In genomic region chr13:42258422-42258821, GRCm38 (mm10) we compare ENCODE assay signal across 11 mouse cellular contexts. TPM values are rescaled to one million over a fixed set of nuclear protein-coding genes. Genes with fewer than 3 reads are reported as not detected.
DNase-seq lines count a peak whose midpoint lies in the region; ATAC-seq and TF ChIP-seq lines count a peak whose summit lies in the region.
"Had no signal": no experiment of that assay in that cellular context is flagged by ENCODE, and none has a peak within 500 bp of the region (broad histone marks: within the 10 kb centered on the region; RNA-seq: fewer than 3 reads in every experiment).

No protein-coding gene starts in this region.

- no peak for ATAC-seq in lung, postnatal 0 days
- ATAC-seq in hematopoietic stem cell, adult 5-6 weeks (replicated peaks in 1 of 2; ENCODE audit: insufficient read depth in 1 of 2, low FRiP score in 2 of 2, low TSS enrichment in 1 of 2, low read depth in 1 of 2, poor library complexity in 2 of 2, severe bottlenecking in 2 of 2), result peak; percentile 80 to 83
- ATAC-seq in hindbrain, embryonic 11.5 days (ENCODE audit: low FRiP score), result no peak
- ATAC-seq: Patski had no signal

- 67% methylated on average over 5 of the region's 5 CpGs for WGBS in lung, postnatal 0 days
- 87% methylated on average over 5 of the region's 5 CpGs for WGBS in hindbrain, embryonic 11.5 days
- WGBS in limb, embryonic 10.5 days, result 90% methylated on average over 5 of the region's 5 CpGs

- no peak for TF ChIP-seq CTCF in lung, postnatal 0 days (IDR thresholded peaks at IDR 0.05)

- H3K9me3 ChIP-seq in lung, postnatal 0 days (ENCODE audit: low read length), result no peaks in the 10 kb centered on the region
- no peaks in the 10 kb centered on the region for H3K9me3 ChIP-seq in hindbrain, embryonic 11.5 days (ENCODE audit: control insufficient read depth, low read length)
- H3K9me3 ChIP-seq in limb, embryonic 10.5 days (replicated peaks), result no peaks in the 10 kb centered on the region
- H3K9me3 ChIP-seq: embryonic facial prominence, embryonic 12.5 days; neural tube, embryonic 13.5 days had no signal

- no peaks in the 10 kb centered on the region for H3K27me3 ChIP-seq in lung, postnatal 0 days (replicated peaks; ENCODE audit: insufficient read depth, low read length)
- no peaks in the 10 kb centered on the region for H3K27me3 ChIP-seq in hindbrain, embryonic 11.5 days (ENCODE audit: control insufficient read depth, insufficient read depth, low read length)
- H3K27me3 ChIP-seq in limb, embryonic 10.5 days (ENCODE audit: low read depth, poor library complexity, severe bottlenecking), result no peaks in the 10 kb centered on the region
- H3K27me3 ChIP-seq: embryonic facial prominence, embryonic 12.5 days; neural tube, embryonic 13.5 days; Patski had no signal

- DNase-seq in adrenal gland, adult 2 months, result peak; percentile 9
- DNase-seq in adrenal gland, postnatal 14 days, result no peak
- peak; percentile 49 for DNase-seq in lung, postnatal 0 days (ENCODE audit: low spot score)
- no peak for DNase-seq in lung, postnatal 4 days
- DNase-seq in cerebellum, adult 11 months, result no peak
- DNase-seq in hindbrain, embryonic 11.5 days (ENCODE audit: low spot score), result no peak
- DNase-seq in limb, embryonic 10.5 days (ENCODE audit: low spot score), result no peak

- no peak overlapping the region for H3K4me3 ChIP-seq in lung, postnatal 0 days (ENCODE audit: low read depth, low read length)
- no peak overlapping the region for H3K4me3 ChIP-seq in hindbrain, embryonic 11.5 days (ENCODE audit: low read depth, low read length)
- H3K4me3 ChIP-seq in limb, embryonic 10.5 days, result no peak overlapping the region
- H3K4me3 ChIP-seq: embryonic facial prominence, embryonic 12.5 days; neural tube, embryonic 13.5 days had no signal

- no peak for TF ChIP-seq EP300 in lung, postnatal 0 days (IDR thresholded peaks at IDR 0.05)

- H3K27ac ChIP-seq in lung, postnatal 0 days (ENCODE audit: low read length), result no peak overlapping the region
- no peak overlapping the region for H3K27ac ChIP-seq in hindbrain, embryonic 11.5 days (ENCODE audit: low read depth, low read length)
- H3K27ac ChIP-seq in limb, embryonic 10.5 days, result no peak overlapping the region
- H3K27ac ChIP-seq: embryonic facial prominence, embryonic 12.5 days; neural tube, embryonic 13.5 days had no signal

- no peak overlapping the region for H3K4me2 ChIP-seq in lung, postnatal 0 days (replicated peaks; ENCODE audit: low read depth, low read length)
- H3K4me2 ChIP-seq in hindbrain, embryonic 11.5 days (replicated peaks; ENCODE audit: low read depth, low read length), result no peak overlapping the region
- H3K4me2 ChIP-seq: embryonic facial prominence, embryonic 12.5 days; neural tube, embryonic 13.5 days had no signal

- H3K36me3 ChIP-seq in lung, postnatal 0 days (ENCODE audit: insufficient read depth, low read length), result no peaks in the 10 kb centered on the region
- H3K36me3 ChIP-seq in hindbrain, embryonic 11.5 days (ENCODE audit: control insufficient read depth, insufficient read depth, low read length), result no peaks in the 10 kb centered on the region
- no peaks in the 10 kb centered on the region for H3K36me3 ChIP-seq in limb, embryonic 10.5 days
- H3K36me3 ChIP-seq: embryonic facial prominence, embryonic 12.5 days; neural tube, embryonic 13.5 days had no signal

- no peaks in the 10 kb centered on the region for H3K4me1 ChIP-seq in lung, postnatal 0 days (ENCODE audit: insufficient read depth, low read depth, low read length)
- H3K4me1 ChIP-seq in hindbrain, embryonic 11.5 days (replicated peaks; ENCODE audit: control insufficient read depth, insufficient read depth, low read length), result no peaks in the 10 kb centered on the region
- no peaks in the 10 kb centered on the region for H3K4me1 ChIP-seq in limb, embryonic 10.5 days
- H3K4me1 ChIP-seq: embryonic facial prominence, embryonic 12.5 days; neural tube, embryonic 13.5 days had no signal

- H3K9ac ChIP-seq in lung, postnatal 0 days (replicated peaks; ENCODE audit: low read depth), result no peak overlapping the region
- no peak overlapping the region for H3K9ac ChIP-seq in hindbrain, embryonic 11.5 days (ENCODE audit: low read depth, low read length)
- H3K9ac ChIP-seq: embryonic facial prominence, embryonic 12.5 days; neural tube, embryonic 13.5 days had no signal

RNA-seq across cellular contexts. Expression of gene Edn1, which starts 42.9 kb away (rescaled TPM):
- 1 to 10 TPM; 1.1 to 1.6 TPM for total RNA-seq in adrenal gland, adult 2 months (2021)
- 0.30 and 0.46 TPM in 2 replicates for polyA plus RNA-seq in adrenal gland, adult 2 months (2012; rRNA removed)
- 1.6 and 1.9 TPM in 2 replicates for total RNA-seq in adrenal gland, postnatal 14 days (2021)
- 6.1 and 10.6 TPM in 2 replicates for polyA plus RNA-seq in lung, postnatal 0 days (2015; fragmentation: Nextera tagmentation; extraction: Ambion mirVana)
- total RNA-seq in hematopoietic stem cell, adult 5-6 weeks (2017), result 0.15 and 0.25 TPM in 2 replicates
- 1.6 and 2.1 TPM in 2 replicates for polyA plus RNA-seq in hindbrain, embryonic 11.5 days (2014; fragmentation: Nextera tagmentation; extraction: Ambion mirVana)
- polyA plus RNA-seq in limb, embryonic 10.5 days (2016; fragmentation: Nextera tagmentation; extraction: Ambion mirVana), result 0.58 and 0.65 TPM in 2 replicates

Comparison
In these comparisons a context has a peak if more than half of its experiments do, and no peak if none do; other contexts are left out.
1. DNase-seq: peak in adrenal gland, adult 2 months (single experiment) and lung, postnatal 0 days (single experiment); none in adrenal gland, postnatal 14 days (single experiment), lung, postnatal 4 days (0 of 2), cerebellum, adult 11 months (single experiment), hindbrain, embryonic 11.5 days (single experiment) and limb, embryonic 10.5 days (single experiment).
2. ATAC-seq: peak in hematopoietic stem cell, adult 5-6 weeks (2 of 2); none in lung, postnatal 0 days (single experiment) and hindbrain, embryonic 11.5 days (single experiment).